Mouse (Mus musculus): Measurements from ENCODE around the gene Shroom3.

Gene Shroom3

DNA sequence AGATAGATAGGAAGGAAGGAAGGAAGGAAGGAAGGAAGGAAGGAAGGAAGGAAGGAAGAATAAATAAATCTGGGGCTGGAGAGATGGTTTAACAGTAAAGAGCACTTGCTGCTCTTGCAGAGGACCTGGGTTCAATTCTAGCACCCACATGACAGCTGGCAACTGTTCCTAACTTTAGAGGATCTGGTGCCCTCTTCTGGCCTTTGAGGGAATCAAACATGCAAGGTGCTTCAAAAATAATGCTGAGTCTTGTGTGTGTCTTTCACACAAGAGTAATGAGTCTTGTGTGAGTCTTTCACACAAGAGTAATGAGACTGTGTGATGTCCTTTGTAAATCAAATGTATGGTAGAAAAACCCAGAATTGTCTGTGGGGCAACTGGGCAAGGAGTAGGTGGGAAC is 299.4 kb downstream of the Shroom3 start:
- DNase-seq = peak; percentile 42

DNA sequence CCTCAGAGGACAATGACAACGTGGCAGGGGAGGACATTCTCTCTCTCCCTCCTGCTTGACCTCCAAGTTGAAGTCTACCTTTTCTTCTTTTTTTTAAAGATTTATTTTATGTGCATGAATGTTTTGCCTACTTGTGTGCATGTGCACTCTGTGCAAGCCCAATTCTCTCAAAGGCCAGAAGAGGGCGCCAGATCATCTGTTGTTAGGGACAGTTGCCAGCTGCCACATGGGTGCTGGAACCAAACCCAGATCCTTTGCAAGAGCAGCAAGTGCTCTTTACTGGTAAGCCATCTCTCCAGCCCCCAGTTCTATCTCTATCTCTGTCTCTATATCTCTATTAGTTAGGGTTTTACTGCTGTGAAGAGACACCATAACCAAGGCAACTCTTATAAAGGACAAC is 300.7 kb downstream of the Shroom3 start:
- DNase-seq = peak; percentile 29

DNA sequence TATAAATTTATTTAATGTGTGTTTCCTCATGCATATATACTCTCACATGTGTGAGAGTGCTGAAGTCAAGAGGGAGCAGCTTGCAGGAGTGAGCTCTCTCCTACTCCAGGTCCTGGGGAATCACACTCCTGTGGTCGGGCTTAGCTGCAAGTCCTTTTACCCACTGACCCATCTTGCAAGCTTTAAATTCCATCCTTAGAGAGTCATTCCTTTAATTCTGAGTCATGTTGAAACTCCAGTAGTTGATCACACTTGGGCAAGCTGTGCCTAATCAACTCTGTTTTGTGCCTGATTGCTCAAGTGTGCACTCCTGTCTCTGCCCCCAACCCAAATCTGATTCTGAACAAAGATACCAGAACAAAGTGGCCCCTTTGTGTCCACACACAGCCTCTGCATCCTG is 301.5 kb downstream of the Shroom3 start:
- no peak for DNase-seq

DNA sequence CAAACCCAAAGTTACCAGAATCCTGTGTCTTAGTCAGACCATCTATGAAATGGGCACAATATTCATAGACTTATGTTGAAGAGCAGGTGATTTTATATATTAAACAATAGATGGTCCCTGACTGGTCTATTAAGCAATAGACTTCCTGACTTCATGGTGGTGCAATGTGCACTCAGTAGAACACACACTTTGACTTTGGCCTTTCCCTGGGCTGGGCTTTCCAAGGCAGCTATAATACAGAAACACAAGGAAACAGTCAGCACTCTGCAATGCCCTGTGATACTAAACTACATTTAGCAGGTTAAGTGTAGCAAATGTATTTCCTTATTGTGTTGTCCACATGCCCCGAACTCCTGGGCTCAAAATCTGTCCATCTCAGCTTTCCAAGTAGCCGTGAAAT is 302.2 kb downstream of the Shroom3 start:
- no peak for DNase-seq

DNA sequence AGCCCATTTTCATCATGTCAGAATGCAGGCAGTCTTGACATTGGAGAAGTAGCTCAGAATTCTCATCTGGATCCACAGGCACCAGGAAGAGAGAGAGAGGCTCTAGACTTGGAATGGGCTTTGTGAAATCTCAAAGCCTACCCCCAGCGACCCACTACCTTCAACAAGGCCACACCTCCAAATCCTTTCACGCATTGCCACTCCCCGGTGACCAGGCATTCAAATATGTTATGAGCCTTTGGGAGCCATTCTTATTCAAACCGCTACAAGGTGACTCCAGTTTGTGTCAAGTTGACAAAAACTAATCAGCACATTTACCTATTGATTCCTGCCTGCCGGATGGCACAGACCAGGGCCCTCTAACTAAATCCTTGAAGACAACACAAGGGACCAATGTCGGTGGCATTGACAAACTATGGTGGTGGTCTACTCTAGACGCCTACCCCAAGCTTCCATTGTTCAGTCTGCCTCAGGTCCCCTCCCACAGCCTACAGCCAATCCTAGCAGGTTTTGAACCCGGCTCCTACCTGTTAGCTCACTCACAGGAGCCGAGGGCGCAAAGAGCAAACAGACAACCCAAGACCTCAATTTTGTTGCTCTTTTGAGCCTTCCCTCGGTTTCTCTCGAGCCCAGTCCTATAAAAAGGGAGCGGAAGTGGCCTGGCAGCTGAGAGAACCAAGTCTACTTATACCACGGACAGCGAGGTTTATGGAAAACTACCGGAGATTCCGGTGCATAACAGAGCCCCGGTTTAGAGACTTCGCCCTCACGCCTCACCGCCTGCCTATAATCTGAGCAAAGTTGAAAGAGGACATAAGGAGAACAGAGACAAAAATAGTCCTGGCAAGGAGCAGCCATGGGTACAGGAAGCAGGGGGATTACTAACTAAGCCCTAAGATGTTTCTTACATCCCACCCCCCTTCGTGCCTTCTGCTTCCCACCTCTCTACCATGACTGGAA is 303.7 kb downstream of the Shroom3 start:
- DNase-seq = peak; percentile 41

DNA sequence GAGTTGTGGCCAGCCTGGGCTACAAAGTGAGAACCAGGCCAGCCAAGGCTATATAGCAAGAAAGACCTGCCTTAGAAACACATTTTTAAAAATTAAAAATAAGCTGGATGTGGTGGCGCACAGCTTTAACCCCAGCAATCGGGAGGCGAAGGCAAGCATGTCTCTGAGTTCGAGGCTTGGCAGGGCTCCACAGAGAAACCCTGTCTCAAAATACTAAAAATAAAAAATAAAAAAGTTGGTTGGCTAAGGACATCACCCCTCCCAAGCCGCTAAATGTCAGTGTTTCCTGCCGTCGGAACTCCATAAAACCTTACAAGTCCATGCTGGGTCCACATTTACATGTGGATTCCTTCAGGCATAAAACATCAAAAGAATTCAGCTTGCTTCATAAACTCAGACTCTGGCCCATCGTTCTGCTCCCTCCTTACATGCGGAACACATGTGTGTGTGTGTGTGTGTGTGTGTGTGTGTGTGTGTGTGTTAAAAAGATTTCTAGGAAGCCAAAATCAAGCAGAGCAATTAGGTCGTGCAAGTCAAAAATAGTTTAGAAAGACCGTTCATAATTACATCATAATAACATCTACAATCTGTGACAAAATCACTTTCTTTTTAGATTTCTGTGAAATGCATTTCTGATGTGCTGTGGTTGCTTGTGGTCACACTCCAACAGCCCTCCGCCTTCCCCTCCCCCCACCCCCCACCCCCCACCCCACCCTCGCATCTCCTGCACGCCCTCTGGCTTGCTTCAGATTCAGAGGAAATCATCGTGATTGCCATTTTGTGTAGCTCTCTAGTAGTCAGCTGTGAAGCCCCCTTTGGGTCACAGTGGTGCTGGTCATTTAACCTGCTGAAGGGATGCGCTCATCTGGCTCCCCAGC is 304.9 kb downstream of the Shroom3 start:
- DNase-seq = peak; percentile 55

DNA sequence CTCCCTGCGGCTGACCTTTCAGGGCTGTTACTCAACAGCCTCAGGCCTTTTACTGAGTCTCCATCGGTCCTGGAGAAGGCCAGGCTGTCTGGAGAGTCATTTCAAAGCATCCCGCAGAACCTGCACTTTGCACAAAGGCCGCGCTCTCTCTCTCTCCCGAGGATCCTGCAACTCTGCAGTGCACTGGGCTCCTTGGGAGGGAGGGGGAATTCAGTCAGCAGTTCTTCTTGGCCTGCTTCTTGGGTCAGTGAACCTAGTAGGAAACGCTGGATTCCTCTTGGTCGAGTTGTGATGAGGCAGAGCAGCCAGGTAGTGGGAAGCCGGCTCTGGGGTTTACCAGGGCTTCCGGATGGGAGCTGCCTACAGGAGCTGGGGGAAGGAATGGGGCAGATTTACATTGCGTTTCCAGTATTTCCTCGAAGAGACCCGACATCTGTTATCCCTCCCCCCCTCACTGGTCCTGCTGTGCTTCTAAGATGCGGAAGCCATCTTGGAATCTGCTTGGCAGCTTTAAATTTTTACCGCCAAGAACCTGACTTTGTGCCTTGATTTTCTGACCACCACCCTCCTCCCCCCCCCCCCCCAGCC is 305.6 kb downstream of the Shroom3 start:
- DNase-seq = peak; percentile 63

DNA sequence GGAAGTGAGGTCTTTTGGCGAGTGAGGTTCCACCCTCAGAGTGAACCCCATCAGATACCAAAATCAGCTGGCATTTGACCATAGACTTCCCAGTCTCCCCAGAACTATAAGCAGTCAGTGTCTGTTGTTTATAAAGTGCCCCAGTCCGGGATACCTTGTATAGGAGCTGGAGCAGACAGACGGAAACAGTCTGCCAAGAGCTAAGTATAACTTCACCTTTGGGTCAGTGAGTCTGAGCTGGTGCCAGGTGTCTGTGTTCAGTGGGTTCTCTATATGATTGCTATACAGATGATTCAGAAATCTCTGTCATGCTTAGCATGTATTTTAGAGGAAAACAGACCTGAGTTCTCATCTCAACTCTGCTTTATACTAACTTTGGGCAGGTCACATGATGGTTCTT is 308.9 kb downstream of the Shroom3 start:
- DNase-seq = no peak

DNA sequence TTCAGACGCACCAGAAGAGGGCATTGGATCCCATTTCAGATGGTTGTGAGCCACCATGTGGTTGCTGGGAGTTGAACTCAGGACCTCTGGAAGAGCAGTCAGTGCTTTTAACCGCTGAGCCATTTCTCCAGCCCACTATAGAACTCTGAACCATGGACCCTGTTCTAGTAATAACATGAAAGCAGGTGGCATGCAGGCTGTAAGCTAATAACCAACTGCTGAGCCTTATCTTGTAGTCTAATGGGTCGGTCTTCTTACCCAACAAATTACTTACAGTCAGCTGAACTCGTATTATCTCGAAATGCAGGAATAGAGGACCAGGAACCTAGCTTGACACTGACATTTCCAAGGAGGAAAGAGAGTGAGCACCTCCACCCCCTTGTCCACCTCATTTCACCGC is 311.1 kb downstream of the Shroom3 start:
- no peak for DNase-seq

DNA sequence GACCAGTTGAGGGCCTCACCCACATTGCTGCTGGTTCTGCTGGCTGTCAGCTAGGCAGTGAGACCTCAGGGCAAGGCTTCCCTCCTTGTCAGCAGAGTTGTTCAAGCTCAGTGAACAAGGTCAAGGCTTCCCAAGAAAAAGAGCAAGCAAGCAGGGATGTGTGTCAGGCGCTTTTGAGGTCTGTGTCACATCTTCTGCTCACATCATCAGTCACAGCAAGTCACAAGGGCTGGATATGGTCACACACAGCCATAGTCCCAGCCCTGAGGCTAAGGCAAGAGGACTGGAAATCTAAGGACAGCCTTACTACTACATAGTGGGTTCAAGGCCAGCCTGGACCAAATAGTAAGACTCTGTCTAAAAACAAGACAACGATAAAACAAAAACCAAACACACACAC is 311.6 kb downstream of the Shroom3 start:
- DNase-seq = no peak

DNA sequence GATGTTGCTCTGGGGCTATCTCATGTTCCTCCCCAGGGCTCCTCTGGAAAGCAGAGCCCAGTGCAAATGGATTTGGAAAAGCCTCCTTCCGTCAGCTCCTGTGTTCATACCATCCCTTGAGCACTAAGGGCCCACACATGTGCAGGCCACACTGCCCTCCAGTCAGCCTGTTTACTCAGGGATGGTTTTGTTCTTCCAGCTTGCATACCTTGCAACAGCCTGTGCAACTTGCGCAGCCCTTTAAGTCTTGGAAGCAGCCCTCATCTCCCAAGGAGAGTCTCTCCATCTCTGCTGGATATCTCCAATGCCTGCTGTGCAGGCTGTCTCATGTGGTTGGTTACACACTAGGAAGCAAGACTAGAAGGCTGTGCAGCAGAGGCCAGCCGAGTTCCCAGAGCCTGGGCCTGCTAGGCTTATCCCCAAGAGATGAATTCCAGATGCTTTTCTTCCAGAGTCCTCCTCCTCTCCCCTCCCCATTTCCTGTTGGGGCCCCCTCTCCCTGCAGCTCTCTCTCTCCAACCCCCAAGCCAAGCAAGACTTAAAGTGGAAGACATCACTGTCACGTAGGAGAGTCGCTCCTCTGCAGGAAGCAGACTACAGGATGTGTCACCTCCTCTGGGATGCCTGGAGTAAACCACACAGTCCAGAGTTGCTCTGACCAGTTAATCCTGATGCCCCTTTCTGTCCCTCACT is 314.3 kb downstream of the Shroom3 start:
- DNase-seq = peak; percentile 77

DNA sequence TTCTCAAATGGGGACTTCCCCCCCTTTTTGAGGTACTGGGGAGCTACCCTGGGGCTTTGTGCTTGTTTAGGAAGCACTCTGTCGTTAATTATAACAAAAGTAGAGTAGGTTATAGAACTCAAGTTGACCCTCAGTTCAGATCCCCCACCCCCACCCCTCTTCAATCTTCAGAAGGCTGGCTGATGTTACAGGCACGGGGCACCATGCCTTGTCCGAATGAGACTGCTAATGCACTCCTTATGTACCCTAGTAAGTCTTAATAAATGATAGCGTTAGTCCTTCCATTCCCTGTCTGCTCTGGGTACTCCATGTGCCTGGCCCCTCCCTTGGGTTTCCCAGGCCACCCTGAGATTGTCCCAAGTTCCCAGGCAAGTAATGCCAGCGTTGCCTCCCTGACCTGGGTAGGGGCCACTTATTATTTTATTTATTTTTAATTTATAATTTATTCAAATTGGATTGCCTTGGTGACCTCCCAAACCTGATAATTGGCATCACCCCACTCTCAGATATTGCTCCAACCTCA is 315.3 kb downstream of the Shroom3 start:
- no peak for DNase-seq

DNA sequence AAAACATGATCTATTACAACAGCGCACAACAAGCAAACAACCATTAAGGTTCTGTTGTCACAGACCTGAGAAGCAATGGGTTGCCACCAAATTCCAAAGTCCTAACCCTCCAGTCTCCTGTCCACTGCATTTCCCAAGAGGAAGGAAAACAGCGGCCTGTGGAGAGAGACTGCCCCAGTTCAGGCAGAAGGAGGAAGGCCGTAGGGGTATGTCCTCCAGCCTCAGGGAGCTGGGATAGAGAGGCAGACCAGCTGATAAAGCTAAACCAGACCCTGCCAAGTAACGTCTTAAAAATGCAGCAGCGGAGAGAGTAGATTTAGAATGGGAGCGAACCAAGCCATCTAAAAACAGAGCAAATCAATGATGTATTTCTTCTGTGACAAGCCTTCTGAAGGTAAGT is 316.8 kb downstream of the Shroom3 start:
- no peak for DNase-seq

DNA sequence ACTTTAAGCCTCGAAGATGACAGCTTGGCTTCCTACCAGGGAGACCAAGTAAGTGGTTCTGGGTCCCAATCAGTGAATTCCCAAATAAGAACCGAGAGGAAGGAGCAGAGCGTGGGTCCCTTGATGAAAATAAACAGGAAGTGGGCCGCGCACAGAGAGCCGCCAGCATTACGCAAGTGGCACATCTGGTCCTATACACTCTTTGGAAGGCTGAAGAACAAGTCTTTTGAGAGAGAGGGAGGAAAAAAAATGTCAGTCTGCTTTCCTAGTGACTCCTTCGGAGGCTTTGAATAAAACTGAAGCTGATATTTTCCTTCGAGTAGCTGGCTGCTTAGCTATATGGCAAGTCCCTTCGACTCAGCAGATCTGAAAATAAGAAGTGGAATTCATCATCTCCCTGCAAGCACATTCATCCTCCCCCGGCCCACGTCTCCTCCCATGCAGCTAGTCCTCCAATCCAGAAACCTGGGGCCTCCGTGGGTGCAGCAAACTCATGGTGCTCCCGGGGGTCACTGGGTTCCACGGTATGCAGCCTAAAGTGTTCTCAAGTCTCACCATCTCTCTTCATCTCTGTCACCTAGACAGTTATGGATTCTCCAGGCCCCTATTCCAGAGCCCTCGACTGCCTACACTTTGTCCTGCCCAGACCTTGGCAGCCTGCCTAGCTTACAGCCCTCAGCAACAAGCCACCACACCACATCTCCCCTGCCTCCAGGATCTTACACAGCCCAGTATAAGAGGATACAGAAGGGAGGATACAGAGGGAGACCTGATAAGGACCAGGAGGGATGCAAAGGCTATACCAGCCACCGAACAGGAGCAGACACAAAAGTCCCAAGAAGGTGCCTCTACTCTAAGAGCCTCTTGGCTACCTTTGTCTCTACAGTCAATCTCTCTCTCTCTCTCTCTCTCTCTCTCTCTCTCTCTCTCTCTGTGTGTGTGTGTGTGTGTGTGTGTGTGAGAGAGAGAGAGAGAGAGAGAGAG is 317.8 kb downstream of the Shroom3 start:
- peak; percentile 75 for DNase-seq

DNA sequence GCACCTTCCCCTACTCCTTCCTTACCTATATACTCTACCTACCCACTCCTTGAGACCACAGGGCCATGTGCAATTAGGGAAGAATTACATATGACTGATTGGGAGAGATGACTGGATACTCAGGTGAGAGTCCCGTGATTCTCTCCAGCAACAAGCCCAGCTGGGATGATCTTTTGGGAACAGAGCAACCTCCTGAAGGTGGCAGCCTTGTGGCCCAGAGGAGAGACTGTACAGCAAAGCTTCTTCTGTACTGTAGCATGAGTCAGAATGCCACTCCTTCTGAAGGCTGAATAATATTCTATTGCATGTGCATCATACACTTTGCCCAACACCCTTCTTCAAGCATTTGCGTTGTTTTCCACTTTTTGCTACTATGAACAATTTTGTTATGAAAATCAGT is 319.4 kb downstream of the Shroom3 start:
- DNase-seq = no peak

DNA sequence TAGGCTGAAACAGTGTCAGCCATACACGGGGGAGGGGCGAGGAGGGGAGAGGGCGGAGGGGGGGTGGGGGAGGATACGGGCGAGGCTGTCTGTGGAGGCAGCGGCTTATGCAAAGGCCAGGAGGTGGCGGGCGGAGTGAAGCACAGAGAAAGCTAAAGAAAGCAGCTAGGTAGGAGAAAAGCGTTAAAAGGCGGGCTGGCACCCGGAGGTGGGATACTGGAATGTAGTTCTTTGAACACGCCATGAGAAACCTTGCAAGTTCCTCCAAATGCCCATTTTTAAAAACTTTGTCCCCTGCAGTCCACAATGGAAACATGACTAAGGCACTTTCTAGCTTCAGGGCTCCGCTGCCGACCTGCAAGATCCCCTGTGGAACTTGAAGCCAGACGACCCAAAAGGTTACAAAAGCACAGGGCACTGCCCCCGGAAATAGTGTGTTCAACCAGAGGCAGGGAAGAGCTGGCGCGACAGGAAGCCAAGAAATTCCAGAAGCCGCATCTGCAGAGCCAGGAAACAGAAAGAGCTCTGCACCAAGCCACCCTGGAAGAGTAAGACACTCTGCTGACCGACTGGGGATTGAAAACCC is 322.1 kb downstream of the Shroom3 start:
- DNase-seq = peak; percentile 76

DNA sequence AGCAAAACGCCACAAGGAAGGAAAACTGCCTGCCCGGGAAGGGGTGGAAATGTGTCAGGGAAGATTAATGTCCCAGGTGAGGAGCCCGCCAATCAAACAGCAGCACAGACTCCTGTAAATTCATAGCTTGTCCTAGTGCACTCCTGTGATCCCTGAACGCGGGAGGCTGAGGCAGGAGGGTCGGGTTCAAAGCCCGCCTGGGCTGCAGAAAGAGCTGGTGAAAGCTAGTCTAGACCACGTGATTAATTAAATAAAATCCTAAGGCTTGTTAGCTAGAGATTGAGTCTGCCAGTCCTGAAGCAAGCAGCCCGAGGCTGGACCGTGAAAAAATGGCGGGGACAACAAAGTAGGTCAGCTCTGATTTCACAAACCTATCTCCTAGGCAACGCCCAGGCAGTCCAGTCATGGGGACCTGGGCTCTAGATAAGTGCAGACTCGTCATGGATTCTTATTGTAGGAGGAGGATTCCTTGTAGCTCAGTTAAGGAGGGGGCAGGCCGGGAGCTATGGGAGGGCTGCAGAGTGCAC is 322.6 kb downstream of the Shroom3 start:
- no peak for DNase-seq

DNA sequence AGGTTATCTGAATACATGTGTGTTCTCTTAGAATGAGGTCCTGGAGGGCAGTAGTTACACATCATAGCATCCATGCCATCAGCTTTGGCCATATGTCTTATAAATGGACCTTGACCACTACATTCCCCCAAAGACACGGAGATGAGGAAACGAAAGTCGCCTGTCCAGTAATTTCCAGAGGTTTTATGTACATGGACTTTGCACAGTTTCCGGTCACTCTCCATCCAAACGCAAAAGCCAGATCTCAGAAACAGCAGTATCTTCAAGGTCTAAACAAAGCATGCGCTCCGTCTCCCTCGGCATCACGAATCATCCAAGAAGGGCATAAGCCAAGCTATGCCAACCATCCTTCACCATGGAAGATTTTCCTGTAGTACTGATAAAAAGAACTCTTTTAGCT is 325.0 kb downstream of the Shroom3 start:
- DNase-seq = no peak
